Mouse (Mus musculus) A20 (cell line): ENCODE data around the gene Clcnkb.

Experiments
- DNase-seq: peaks from one replicate; pipeline ENCODE4 v3.0.0-alpha.2; 2011; ENCODE audit warnings: low read depth, low spot score

The Clcnkb gene

GRCm38 (mm10) chr4:141435974-141436373, 20.2 kb upstream of the Clcnkb start, which contains the start of gene Srarp:
TSS of gene Srarp (minus strand) at chr4:141436105.
- DNase-seq: no peak

GRCm38 (mm10) chr4:141433191-141433590, 17.4 kb upstream of the Clcnkb start:
- no peak for DNase-seq

GRCm38 (mm10) chr4:141432666-141433065, 16.9 kb upstream of the Clcnkb start:
- no peak for DNase-seq

GRCm38 (mm10) chr4:141430997-141431396, 15.2 kb upstream of the Clcnkb start:
- DNase-seq: peak; percentile 64

- no peak for DNase-seq
Measured at GRCm38 (mm10) chr4:141429847-141430246, 14.0 kb upstream of the Clcnkb start.

GRCm38 (mm10) chr4:141429381-141429780, 13.6 kb upstream of the Clcnkb start:
- no peak for DNase-seq

GRCm38 (mm10) chr4:141427921-141428320, 12.1 kb upstream of the Clcnkb start:
- DNase-seq: no peak

GRCm38 (mm10) chr4:141426796-141427745, 11.3 kb upstream of the Clcnkb start:
- DNase-seq: no peak

GRCm38 (mm10) chr4:141425484-141426479, 10.0 kb upstream of the Clcnkb start:
- peak; percentile 32 for DNase-seq

- no peak for DNase-seq
Measured at GRCm38 (mm10) chr4:141423691-141424431, 8.0 kb upstream of the Clcnkb start.

GRCm38 (mm10) chr4:141423288-141423687, 7.5 kb upstream of the Clcnkb start:
- no peak for DNase-seq

GRCm38 (mm10) chr4:141422841-141423240, 7.0 kb upstream of the Clcnkb start:
- DNase-seq: no peak

GRCm38 (mm10) chr4:141421423-141421822, 5.6 kb upstream of the Clcnkb start:
- no peak for DNase-seq

GRCm38 (mm10) chr4:141420886-141421285, 5.1 kb upstream of the Clcnkb start:
- DNase-seq: no peak

GRCm38 (mm10) chr4:141420192-141420829, 4.5 kb upstream of the Clcnkb start, which contains the start of gene Hspb7:
TSS of gene Hspb7 (plus strand) at chr4:141420779.
- no peak for DNase-seq

- peak; percentile 78 for DNase-seq
Measured at GRCm38 (mm10) chr4:141419398-141420191, 3.8 kb upstream of the Clcnkb start.

- no peak for DNase-seq
Measured at GRCm38 (mm10) chr4:141411430-141411992, 4.3 kb downstream of the Clcnkb start.

- no peak for DNase-seq
Measured at GRCm38 (mm10) chr4:141408577-141408976, 7.2 kb downstream of the Clcnkb start.

- peak; percentile 49 for DNase-seq
Measured at GRCm38 (mm10) chr4:141406516-141407299, 9.1 kb downstream of the Clcnkb start.
